Mouse (Mus musculus): ENCODE measurements around the gene Fgfr2.
"Not testable (repeated sequence)": the region's sequence is repeated elsewhere in the genome, so short reads cannot be mapped to it uniquely, and the experiment has no call there.

Fgfr2 gene

DNA sequence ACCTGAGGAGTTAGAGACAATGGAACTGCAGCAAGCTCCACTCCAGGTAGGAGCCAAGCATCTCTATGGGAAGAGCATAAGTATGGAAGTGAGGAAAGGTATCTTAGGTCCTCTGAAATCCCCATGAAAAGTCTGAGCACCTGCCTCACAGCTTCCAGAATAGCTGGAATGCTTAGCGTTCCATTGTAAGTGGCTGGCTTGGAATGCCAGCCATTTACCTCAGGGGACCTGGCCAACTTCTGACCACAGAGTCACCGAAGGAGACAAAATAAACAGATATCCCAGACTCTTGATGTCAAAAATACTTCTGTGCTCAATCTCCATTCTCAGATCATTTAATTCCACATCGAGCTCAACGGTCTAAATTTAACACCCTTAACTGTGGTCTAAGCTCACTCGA lies 2946.1 kb downstream of the Fgfr2 start:
- no peak for DNase-seq (ENCODE audit: low spot score)

DNA sequence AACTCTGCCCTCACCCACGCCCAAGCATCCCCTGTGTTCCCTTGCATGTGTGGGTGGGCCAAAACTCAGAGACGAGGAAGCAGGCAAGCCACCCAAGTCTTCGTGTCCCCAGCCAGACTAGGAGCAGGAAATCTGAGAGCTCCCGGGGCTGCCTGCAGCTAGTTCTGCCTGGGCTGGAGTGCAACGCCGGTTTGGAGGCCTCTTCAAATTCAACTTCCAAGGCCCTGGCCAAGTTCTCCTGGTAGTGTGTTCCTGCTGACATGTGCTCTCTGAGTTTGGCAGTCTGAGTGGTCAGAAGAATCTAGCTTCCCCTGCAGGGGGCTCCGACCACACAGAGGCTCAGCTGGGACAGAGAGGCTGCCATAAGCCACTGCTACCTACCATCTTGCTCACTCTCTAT lies 2948.6 kb downstream of the Fgfr2 start:
- DNase-seq (ENCODE audit: low spot score) = no peak

DNA sequence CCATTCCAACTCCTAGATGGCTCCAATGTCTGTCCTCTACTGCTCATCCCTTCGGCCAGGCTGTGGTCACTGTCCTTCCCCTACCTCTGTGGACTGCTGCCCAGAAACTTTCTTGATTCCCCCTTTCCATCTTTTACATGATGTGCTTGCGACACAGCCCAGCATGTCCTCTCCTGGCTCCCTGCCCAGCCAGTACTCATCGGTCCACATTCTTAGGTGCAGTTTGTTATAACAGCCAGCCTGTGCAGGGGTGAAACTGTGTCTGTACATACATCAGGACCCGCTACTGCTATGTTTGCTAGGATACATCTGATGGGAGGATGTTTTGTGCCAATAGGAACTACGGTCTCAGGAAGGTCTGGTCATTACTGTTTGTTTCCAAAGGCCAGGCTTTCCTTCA lies 2949.2 kb downstream of the Fgfr2 start:
- DNase-seq (ENCODE audit: low spot score) = no peak

DNA sequence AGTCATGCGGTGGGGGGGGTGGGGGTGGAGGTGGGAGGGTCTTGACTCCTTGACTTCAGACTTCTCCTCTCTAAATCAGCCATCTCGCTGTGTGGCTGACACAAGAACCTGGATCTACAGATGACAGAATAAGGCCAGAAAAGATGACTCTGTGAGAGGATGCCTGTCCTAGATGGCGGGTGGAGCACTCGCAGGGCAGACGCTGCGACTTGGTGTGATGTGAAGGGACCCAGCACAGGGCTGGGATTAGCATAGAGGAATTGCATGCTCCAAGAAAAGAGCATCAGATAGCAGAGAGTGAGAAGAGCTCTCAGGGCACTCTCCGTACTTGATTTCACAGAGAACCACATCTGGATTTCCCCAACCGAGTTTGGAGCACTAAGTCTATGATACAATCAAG lies 2953.0 kb downstream of the Fgfr2 start:
- no peak for DNase-seq (ENCODE audit: low spot score)

DNA sequence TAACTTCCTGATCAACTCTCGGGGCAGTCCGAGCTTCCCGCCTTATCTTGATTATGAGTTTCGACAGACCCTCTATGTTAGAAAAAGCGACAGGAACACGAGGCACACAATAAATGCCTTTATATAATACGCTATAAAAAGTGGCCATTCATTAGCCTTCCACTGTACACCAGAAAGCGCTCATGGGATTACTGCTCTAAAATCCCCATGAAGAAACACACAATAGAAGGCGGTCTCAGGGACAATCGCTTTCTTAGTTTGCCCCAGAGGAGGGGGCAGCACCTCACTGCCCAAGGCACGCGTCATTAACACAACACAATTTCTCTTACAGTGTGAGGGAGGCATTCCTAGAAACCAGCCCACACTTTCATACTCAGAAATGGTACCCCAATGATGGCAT lies 2954.9 kb downstream of the Fgfr2 start:
- DNase-seq (ENCODE audit: low spot score) = no peak

DNA sequence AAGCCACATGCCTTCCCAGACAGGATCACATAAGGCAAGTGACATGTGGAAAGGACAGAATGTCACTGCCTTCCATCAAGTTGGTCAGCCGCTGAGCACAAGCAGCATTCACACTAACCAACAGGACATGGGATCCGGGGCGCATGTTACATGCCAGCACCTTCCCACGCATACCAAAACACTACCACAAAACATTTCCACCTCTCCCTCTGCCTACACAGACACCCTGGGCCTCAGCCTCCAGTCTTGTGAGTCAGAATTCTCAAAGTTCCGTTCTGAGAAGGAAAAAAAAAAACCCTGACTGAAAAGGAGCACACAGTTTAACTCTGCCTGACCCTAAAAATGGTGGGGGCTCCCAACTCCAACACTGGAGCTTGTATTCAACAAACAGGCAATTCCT lies 2955.9 kb downstream of the Fgfr2 start:
- DNase-seq (ENCODE audit: low spot score) = no peak

DNA sequence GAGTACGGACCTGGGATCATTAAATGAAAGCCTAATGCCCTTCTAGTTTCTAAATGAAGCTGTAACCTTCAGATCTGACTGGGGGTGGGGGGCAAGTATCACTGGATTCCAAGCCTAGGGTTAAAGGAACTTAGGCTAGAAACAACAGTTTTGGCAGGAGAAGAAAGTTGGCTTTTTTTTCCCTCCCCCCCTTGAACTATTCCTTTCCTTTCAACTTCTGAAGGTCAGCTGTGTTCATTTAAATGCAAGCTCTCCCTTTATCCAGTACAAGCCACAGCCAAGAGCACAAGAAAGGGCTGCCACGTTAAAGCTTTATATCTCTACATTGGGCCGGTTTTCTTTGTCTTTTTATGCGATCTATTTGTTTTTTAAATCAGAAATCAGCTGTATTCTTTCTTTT lies 2957.0 kb downstream of the Fgfr2 start:
- DNase-seq (ENCODE audit: low spot score) = no peak

DNA sequence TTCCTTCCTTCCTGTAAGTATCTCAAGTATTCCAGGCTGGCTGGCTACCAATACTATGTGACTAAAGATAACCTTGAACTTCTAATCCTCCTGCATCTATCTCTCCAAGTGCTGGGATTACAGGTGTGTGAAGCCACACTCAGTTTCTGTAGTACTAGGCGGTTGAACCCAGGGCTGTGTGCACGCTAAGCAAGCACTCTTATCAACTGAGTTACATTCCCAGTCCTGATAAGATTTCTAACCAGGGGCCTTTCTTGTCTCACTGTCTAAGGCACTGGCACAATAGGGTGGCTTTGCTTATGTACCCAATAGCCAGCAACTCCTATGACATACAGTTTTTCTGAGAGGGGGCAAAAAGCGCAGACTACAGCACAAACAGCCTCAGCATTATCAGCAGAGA lies 2957.7 kb downstream of the Fgfr2 start:
- no peak for DNase-seq (ENCODE audit: low spot score)

DNA sequence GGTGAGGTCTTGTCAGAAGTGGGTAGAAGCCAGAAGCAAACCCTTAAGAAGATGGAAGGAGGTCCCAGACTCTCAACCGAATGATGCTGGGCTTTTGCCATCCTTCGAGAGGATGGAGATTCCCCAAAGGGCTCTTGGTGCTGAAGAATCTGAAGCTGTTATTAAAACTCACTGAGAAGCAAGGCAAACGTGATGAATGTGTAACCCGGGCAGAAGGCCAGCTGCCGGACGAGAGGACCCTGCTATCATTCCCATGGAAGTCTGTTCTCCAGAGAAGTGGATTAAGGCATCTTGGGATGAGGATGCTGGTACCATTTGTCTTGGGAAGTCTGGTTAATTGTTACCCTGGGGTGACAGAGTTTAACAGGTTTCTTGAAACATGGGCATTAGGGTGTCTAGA lies 2960.4 kb downstream of the Fgfr2 start:
- DNase-seq (ENCODE audit: low spot score) = no peak

DNA sequence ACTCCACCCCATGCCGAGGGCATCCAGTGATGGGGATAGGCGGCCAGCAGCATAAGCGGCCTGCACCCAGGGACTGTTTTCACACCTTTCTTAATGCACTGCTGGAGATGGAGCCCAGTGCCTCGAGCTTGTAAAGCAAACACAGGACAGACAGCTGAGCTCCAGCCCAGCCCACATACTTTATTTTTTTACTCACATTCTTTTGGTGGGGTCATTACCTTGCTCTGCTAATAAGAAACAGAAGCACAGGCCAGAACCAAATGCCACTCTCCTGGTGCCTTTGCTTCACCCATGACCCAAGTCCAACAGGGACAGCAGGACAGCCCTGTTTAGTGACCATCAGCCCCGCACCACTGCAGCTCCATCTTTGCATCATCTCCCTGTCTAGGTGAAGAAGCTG lies 2961.6 kb downstream of the Fgfr2 start:
- no peak for DNase-seq (ENCODE audit: low spot score)

DNA sequence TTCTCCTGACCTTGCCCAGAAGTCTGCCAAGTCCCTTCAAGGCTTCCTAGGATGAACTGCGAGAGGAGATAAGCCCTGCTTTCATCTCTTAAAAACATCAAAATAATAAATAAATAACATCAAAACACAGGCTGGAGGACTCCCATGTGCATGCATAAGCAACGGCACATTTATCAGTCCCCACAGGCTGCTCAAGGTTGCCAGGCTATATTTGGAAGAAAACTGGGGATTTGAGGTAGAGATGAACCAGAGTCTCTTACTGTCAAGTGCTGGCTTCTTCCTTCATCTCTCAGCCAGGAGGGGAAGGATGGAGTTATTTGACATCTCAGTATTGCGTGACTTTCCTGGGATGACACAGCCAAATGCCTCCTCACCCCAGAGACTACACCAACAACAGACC lies 2964.3 kb downstream of the Fgfr2 start:
- DNase-seq (ENCODE audit: low spot score) = no peak

DNA sequence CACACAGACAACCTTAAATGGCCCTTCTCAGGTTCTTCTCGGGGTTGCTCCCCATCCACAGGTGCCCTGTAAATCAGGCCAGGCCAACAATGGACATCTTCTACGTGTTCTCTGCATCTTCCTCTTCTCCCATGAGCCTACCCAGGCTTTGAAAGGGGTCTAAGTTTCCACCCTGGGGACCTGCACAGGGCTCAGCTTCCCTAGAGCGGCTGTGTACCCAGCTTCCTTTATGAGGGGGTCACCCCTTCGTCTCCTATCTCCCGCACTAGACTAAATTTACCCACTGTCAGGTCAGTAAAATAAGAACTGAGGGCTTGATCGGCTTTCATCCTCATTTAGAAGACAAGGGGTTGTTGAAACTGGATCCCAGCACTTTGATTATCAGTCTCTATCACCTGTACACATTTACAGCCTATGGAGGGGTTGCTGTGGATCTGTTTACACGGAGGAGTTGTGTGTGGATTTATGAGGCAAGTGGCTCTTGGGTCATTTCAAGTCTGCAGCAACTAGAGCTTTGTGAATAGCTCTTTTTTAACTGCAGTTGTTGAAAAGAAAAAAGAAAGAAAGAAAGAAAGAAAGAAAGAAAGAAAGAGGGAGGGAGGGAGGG lies 2969.7 kb downstream of the Fgfr2 start:
- DNase-seq (ENCODE audit: low spot score) = no peak

DNA sequence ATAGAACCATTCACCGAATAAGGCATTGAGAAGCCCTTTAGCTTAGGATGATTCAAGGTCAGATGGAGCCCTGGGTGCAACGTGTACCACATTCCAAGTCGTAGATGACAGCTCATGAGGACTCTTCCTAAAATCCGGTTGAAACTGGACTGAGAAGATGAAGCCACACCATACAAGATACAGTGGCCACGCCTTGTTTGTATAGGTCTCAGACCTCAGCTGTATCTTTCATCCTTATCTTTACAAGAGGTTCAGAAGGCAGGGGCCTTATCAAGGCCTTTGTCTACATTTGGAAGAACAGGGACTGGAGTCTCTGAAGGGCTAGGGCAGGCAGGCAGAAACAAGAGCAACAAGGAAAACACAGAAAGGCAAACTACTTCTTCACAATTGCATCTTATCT lies 2974.2 kb downstream of the Fgfr2 start:
- DNase-seq (ENCODE audit: low spot score) = no peak

DNA sequence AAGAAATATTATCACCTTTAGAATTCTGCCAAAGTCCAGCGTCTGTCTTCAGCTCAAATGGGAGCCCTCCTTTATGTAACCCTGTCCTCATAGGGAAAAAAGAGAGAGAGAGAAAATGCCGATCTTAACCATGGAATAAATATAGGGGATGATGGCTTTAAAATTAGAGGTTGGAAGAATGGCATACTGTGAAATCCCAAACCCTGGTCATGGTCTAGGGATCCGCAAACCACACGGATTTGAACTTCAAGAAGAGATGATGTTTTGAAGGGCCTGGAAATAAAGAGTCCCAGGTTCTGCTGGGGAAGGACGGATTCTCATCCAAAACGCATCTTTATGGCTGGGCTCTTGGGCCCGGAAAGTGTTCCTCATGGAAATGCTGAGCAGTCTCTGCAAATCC lies 2975.9 kb downstream of the Fgfr2 start:
- no peak for DNase-seq (ENCODE audit: low spot score)

DNA sequence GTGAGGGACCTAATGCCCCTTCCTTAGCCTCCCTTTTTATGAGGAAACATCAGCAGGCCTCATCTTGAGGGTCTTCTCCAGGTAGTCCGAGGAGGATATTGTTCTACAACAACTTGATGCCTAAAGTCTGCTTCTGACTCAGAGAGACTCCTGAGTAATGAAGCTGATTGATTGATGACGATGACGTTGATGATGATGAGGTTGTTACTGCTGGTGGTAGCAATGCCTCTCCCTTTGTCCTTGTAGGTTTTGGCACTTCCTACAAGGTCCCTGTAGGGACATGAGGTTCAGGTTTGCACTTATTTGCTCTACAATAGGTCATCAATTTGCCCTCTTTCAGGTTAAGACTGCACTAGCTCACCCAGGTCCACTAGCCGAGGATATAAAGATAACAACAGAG lies 2977.9 kb downstream of the Fgfr2 start:
- no peak for DNase-seq (ENCODE audit: low spot score)

DNA sequence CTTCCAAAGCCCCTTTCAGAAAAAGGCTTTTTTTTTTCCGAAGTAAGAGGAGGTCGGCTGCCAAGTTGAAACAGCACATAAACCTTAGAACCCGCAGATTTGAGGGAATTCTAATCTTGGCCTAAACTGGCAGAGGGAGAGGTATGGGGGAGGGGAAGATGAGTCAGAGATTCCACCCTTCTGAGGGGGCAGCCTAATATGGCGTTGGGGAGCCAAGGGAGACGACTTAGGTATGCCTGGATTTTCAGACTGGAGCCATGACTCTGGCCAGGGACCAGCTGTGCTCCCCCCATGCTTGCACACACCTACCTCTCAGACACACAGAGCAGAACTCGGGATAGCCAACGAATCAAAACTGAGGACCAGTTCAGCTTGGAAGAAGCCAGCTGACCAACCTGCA lies 2979.8 kb downstream of the Fgfr2 start:
- no peak for DNase-seq (ENCODE audit: low spot score)

DNA sequence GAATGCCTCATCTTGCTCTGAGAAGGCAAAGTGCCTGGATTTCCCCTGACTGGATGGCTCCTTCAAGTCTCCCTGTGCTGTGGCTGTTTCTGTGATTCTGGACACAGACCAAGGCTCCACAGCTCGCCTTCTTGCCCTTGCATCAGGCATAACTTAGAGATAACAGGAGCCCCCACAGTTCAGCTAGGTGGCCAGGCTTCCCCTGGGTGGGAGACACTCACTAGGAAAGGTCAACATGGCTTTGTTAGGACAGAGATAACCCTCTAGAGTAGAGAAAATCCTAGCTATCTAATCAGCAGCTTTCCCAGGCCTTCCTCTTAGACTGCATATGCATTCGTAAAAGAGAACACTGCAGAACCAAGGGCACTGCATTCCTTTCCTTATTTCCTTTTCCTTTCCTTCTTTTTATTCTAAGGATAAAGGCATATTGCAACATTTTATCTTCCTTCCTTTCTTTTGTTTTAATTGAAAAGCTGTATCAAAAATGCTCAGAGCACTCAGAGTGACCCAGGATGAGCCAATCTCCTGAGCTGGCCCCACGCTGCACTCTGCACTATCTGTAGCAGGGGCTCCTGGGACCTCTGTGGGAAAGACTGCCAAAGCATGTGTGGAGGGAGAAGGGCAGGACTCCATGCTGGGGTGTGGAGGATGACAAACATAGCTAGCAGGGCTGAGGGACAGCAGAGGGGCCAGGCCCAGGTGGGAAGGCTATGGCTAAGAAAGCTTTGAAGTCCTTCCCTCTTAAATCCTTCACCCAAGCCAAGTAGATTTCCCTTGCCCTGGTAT lies 2981.9 kb downstream of the Fgfr2 start:
- DNase-seq (ENCODE audit: low spot score) = no peak

DNA sequence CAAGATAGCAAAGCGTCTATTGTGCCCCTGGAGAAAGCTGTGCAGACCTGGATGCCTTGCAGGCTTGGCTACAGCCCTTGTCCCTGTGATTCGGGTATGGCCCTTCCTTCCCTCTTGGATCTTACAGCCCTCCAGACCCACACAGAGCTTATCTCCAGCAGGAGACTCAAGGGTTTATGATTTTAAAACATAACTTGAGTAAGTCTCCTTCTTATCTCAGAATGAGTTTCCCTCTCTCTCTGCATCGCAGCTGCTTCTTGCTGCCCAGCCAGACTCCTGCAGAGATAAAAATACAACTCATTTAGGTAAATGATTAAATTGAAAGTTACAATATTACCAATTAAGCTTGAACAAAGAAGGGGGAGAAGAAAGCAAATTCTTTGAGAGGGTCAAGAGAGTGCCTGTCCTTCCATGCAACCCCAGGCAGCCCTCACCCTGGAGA lies 2988.2 kb downstream of the Fgfr2 start:
- no peak for DNase-seq (ENCODE audit: low spot score)

DNA sequence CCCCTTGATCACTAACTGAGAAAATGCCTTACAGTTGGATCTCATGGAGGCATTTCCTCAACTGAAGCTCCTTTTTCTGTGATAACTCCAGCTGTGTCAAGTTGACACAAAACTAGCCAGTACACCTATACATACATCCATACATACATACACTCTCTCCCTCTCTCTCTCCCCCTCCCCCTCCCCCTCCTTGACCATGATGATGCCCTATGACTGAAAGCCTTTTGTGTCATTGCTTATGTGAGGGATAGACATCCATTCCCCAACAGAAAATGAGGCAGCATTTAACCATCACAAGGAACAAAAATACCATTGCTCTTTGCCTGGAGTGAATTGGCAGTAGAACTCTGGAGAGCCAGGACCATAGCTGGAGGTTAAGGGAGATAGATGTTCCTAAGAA lies 2988.7 kb downstream of the Fgfr2 start:
- not testable (repeated sequence) for DNase-seq (ENCODE audit: low spot score)

DNA sequence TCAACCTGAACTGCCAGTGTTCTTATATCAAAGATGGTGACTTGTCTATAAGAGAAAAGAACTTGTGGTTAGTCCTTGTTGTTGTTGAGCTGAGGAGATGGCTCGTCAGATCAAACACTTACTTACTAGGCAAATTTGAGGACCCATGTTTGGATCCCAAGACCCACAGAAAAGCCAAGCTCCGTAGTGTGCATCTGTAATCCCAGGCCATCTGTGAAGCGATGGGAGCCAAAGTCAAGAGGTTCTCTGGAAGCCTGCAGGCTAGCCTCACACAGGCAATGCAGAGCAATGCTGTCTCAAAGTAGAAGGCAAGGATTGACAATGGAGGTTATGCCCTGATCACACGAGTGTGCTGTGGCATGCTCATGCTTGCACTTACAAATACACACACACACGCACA lies 2992.9 kb downstream of the Fgfr2 start:
- no peak for DNase-seq (ENCODE audit: low spot score)

DNA sequence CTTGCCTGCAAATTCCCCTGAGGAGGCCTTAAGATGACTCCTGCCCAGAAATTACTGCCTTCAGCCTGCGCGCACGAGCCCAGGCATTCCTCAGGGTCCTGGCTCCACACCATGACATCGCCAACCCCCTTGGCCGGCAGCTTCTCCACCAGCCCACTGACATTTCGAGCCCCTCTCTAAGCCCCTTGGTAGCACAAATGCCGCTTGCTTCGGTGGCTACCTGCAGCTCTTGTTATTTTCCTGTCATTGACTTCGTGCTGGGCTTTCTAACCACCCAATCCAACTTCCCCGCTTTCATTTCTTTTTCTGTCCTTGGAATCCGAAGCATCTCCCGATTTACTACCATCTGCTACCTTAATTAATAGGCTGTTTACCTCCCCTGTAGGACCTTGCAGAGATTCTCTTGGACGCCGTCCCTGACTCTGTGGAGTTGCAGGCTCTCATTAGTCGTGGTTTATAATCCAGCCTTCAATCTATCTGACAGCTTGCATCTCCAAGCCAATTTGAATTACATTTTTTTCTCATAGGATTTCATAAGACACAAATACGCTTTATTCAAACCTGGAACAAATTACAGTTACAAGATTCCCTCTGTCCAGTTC lies 2993.7 kb downstream of the Fgfr2 start:
- DNase-seq (ENCODE audit: low spot score) = no peak

DNA sequence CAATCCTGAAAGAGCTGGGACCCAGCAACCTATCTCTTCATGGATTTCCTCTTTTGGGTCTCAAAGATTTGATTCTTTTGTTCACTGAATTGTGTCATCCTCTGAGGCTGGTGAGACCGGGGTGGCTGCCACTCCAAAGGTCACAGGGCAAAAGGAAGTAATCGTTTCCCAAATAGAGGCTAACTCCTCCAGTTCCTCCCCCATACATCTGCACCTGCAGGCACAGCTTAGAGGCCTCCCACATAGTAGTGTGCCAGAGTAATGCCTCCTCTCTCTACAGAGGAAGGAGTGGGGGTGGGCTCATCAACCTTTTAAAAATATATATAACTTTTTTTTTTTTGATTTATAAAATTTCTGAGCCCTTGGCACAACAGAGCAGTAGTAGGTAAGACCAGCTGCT lies 3001.6 kb downstream of the Fgfr2 start:
- DNase-seq (ENCODE audit: low spot score) = no peak

DNA sequence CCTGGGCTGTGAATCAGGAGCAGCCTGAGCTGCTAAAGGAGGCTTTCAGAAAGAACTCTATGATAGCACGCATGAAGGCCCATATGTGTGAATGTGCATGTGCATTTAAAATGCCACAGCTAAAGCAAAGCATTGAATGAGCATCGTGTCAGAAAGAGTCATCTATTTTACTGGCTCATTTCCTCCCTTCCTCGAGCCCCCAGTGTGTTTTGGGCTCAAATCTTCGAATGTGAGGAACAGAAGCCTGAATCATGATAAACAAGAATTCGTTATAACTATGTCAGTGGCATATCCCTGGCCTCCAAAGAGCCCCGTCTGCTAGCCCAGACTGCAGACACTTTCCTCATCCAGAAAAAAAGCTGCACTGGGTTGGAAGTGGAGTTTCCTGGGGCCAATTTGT lies 3003.7 kb downstream of the Fgfr2 start:
- no peak for DNase-seq (ENCODE audit: low spot score)

DNA sequence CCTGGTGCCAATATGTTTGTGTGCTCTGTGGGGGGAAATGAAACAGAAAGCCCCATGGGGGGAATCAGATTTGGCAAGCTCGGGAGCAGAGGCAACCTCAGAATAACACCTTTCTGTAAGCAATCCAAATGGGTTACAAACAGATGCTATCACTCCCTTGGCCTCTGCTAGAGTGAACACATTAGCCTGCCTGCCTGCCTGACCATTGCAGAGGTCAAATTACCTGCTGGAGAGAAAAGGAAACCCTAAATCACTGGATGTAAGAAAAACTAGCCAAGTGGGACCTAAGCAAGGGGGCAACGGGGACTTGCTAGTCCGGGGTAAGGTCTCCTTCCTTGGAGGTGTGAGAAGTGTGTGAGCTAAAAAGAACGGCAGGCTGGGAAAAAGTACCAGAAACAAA lies 3004.4 kb downstream of the Fgfr2 start:
- DNase-seq (ENCODE audit: low spot score) = no peak

Measured in spleen, adult 12 weeks (tissue).